Mouse (Mus musculus) activated CD4-positive, CD25-positive, alpha-beta regulatory T cell, adult 9 weeks (primary cell): ENCODE data around the gene Actl9. TPM values are rescaled to one million over a fixed set of nuclear protein-coding genes. Genes with fewer than 3 reads are reported as not detected.

Experiments used
- polyA plus RNA-seq: library from polyadenylated mRNA; unstranded; fragments of 100-300 nt; shearing (Covaris generic); gene quantifications from one replicate; pipeline ENCODE4 v1.2.1, GENCODE M21; 2017

Gene Actl9
- polyA plus RNA-seq: not detected

GRCm38 (mm10) chr17:33432019-33432946 lies at the start of gene Actl9:
Gene Actl9 (plus strand): TSS chr17:33432896.

DNA sequence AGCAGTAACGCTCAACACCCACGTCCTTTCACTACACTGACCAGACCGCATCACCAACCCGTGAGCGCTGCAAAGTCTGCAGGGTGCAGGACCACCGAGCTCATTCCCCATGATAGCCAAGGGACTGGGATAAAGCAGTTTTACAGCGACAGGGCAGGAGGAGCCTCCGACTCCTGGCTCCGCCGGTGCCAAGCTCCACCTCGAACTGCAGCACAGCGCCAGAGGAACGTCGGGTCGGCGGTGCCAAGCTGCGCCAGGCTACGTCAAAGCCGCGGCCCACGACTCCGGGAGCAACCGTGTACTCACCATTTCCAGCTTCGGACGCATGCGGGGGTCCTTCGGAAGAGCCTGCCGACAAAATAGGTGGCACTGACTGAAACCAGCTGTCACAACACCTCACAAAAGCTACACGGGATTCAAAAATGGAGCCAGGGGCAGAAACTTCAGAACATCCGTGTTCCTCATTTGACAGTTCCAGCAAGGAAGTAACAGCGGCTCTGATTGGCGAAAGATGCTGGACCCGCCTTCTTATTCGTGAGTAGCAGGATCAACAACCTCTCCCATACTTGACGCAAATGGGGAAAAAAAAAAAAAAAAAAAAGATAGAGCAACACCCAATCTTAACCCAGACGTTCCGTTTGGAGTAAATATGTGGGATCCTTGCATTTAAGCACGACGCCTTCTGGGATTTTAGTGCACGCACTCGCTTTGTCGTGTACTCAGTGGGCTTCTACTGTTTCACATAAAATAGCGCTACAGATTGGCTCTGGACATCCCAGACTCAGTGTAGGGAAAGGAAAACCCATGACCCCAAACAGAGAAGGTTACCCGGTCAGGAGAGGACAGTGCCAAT lies 38.3 kb upstream of the Actl9 start, which contains the start of gene Zfp101:
Zfp101 (minus strand) TSS at position 460 of the 853 bp plus-strand sequence.

Other genes with a start within 250 kb of the Actl9 start
- gene Olfr239, start 241.6 kb upstream of the Actl9 start, polyA plus RNA-seq: not detected
- gene Olfr1564, start 211.2 kb upstream of the Actl9 start, polyA plus RNA-seq: not detected
- gene Zfp955a, start 177.8 kb upstream of the Actl9 start, polyA plus RNA-seq: 18.7 TPM
- 0.04 TPM for gene Olfr63, start 168.2 kb upstream of the Actl9 start, polyA plus RNA-seq
- gene Zfp955b, start 143.4 kb upstream of the Actl9 start, polyA plus RNA-seq: 12.8 TPM
- 9.8 TPM for gene Zfp81, start 74.0 kb upstream of the Actl9 start, polyA plus RNA-seq
- 7.7 TPM for gene Zfp101, start 38.3 kb upstream of the Actl9 start, polyA plus RNA-seq
- gene Adamts10, start 91.3 kb downstream of the Actl9 start, polyA plus RNA-seq: 138 TPM
- 96.0 TPM for gene Myo1f, start 122.8 kb downstream of the Actl9 start, polyA plus RNA-seq
- 58.2 TPM for gene Zfp414, start 196.2 kb downstream of the Actl9 start, polyA plus RNA-seq
- gene Pram1, start 205.2 kb downstream of the Actl9 start, polyA plus RNA-seq: 2.0 TPM